Mouse (Mus musculus): ENCODE results near the gene Pam.

Pam gene

GRCm38 (mm10) chr1:97915726-97916125, 179.7 kb downstream of the Pam start:
- no peak for DNase-seq (ENCODE audit: low spot score in 2 of 2)

DNA sequence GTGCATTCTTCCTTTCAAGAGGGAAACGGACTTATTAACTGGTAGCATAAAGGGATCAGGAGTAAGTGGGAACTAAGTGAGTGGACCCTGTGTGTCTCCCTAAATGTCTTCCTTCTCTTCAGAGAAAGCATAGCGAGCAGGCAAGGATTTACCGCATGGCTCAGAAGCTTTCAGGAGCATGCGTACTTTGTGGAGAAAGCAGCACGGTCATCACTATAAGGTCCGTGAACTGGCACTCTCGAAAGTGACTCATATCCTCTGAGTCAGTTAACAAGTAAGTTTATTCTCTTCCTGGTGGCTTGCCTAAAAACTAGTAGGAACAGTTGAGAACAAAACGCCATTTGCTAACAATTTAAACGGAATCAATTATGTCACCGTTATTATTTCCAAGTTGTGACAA, 184.6 kb downstream of the Pam start:
- DNase-seq (ENCODE audit: low spot score in 2 of 2) = peak; percentile 14 to 39

GRCm38 (mm10) chr1:97909561-97909960, 185.9 kb downstream of the Pam start:
- DNase-seq (ENCODE audit: low spot score in 2 of 2) = no peak

- DNase-seq (ENCODE audit: low spot score in 2 of 2) = no peak
These were observed 186.7 kb downstream of the Pam start for GRCm38 (mm10) chr1:97908736-97909135.

DNA sequence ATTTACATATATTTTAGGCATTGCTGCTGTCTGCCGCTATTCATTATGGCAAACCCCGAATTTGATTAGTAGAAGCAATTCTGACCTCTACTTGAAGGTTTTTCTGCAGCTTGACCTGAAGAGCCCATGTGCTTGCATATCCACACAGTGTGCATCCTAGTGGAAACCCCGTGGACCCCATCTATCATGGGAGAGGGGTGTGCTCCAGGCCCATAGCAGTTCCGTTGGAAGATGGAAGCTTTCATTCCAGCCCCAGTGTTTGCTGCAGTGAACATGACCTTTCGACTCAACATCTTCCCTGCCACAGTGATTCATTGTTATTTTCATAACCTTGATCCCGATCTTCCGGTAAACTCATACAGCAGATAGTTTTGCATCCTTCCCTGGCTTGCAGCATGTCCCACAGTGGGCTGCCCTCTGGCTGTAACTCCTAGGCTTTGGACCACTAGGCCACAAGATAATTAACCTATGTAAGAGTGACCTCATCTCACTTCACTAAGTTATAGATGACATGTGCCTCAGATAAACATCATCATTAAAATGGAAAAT, 191.5 kb downstream of the Pam start:
- DNase-seq (ENCODE audit: low spot score in 2 of 2) = no peak

DNA sequence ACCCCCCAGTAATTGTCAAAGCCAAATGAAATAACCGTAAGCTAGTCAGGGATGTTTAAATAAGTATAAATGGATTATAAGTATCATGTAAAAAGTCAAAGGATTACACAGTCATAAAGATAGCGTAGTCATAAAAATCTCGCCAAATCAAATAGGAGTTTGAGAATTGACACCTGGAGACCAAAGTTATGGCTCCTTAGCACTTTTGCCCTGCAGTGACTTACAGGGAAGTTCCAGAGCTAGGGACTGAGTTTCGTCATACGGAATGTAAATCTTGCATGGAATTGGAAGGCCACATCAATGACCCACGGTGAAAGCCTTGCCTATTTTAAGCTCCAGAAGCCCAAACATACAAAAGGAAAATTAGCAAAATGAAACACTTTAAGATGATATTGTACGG, 192.6 kb downstream of the Pam start:
- no peak for DNase-seq (ENCODE audit: low spot score in 2 of 2)

DNA sequence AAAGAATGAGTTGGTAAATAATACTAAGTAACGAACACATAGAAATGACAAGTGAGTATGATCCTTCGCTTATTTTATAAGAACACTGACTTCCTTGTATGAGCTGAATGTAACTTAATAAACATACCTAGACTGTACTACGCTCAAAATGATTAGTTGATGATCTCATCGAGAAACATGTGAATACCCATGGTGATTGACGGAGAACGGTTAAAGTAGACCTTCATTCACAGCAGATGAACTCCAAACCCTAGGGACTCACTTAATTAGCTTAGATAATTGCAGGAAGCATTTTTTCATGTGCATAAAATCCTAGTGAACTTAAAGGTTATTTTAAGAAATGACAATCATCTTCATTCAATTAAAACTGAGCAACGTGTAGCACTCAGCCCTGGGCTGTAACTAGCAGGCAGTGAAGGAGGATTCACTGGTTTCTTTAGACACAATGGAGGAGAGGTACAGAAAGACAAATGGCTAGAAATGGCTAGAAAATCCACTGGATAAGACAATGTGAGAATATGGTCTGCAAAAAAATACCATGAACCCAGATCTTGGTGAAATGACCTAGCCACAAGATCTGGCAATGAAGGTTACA, 194.8 kb downstream of the Pam start:
- DNase-seq (ENCODE audit: low spot score in 2 of 2) = no peak

GRCm38 (mm10) chr1:97887511-97887910, 207.9 kb downstream of the Pam start:
- DNase-seq (ENCODE audit: low spot score in 2 of 2) = no peak

- DNase-seq (ENCODE audit: low spot score in 2 of 2) = no peak
These were observed 211.9 kb downstream of the Pam start for GRCm38 (mm10) chr1:97883498-97883897.

DNA sequence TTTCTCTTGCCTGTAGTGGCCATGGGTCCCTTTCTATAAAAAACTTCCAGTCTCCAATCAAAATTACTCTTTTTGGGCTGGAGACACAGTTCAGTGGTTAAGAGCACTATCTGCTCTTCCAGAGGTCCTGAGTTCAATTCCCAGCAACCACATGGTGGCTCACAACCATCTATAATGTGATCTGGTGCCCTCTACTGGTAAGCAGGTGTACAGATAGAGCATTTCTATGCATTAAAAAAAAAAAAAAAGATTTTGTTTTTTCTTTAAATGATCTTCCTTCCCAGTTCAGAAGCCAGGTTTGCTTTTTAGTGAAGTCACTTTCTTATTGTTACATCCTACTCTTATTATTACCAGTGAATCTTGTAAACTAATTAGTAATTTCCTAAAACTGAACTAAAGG, 218.4 kb downstream of the Pam start:
- DNase-seq (ENCODE audit: low spot score in 2 of 2) = no peak

GRCm38 (mm10) chr1:97873490-97874054, 221.9 kb downstream of the Pam start:
- DNase-seq (ENCODE audit: low spot score in 2 of 2) = no peak

GRCm38 (mm10) chr1:97872493-97872892, 223.0 kb downstream of the Pam start:
- no peak for DNase-seq (ENCODE audit: low spot score in 2 of 2)

- DNase-seq (ENCODE audit: low spot score in 2 of 2) = no peak
These were observed 223.4 kb downstream of the Pam start for GRCm38 (mm10) chr1:97872072-97872471.

GRCm38 (mm10) chr1:97864135-97864534, 231.3 kb downstream of the Pam start:
- no peak for DNase-seq (ENCODE audit: low spot score in 2 of 2)

- DNase-seq (ENCODE audit: low spot score in 2 of 2) = no peak
These were observed 232.3 kb downstream of the Pam start for GRCm38 (mm10) chr1:97863140-97863539.

- DNase-seq (ENCODE audit: low spot score in 2 of 2) = no peak
These were observed 232.7 kb downstream of the Pam start for GRCm38 (mm10) chr1:97862734-97863133.

DNA sequence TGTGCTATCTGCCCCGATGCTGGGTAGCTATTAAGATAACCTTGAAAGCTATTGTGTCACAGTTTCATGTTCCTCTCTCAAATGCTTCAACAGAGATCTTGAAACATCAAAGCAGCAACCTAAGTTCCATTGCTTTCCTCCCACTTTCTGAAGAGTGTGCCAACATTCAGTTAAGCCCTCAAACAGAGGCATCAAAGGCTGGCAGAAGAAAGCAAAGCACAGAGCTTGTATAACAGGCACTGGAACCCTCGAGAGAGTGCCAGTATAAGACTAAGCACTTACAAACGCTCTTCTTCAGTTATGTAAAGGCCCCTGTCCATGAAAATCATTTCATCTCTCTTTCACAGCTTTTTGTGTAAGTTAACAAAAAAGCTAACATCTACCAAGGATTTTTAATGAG, 241.2 kb downstream of the Pam start:
- DNase-seq (ENCODE audit: low spot score in 2 of 2) = no peak

DNA sequence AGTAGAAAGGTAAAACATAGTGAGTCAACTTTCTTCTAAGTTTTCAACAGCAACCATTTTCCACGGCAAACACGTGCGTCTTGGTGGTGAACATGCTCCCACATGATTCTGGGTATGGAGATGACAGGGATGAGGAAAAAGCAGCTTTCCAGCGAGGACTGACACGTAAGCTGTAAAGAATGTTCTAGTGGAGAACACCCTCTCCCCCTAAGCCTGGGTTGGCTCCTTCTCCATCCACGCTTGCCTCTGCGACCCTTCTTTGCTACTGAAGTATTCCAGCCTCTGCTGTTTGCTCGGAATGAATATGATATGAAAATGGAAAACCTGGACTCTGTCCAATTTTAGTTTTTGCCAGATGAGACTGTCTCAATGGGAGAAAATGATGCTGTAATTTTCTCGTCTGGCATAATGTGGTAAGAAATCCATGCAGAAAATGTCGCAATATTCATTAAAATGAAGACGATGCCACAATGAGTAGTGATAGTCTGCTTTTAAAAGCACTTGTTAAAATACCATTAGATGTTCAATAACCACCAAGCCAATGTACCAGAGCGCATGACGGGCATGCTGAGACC, 243.8 kb downstream of the Pam start:
- DNase-seq (ENCODE audit: low spot score in 2 of 2) = peak in 1 of 2 experiments; percentile 20

DNA sequence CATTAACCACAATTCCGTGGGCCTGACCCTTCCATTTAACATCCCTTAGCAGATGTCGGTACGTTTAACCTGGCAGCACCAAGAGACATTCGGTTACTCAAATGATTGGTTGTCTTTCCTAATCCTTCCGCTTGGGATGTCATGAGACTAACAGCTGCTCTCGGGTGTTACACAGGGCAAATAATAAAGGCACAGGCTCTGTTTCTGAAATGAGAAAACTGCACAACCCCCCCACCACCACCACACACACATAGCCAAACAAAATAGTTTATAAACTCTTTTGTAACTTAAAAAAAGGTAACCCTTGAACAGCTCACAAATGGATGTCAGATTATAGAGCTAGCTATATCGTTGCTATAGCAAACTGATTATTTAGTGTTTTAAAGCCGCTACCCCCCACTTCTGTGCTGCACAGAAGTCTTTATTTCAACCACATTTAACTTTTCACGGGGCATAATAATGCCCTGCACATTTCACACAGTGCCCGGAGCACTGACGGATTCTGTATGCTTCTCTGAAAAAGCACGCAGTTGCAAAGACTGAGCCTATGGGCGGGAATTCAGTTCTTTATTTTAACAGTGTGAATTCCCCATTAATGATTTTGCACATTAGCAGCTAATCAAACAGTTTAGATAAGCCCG, 246.7 kb downstream of the Pam start:
- DNase-seq (ENCODE audit: low spot score in 2 of 2) = no peak

- no peak for DNase-seq (ENCODE audit: low spot score in 2 of 2)
These were observed 252.0 kb downstream of the Pam start for GRCm38 (mm10) chr1:97843220-97843992.

DNA sequence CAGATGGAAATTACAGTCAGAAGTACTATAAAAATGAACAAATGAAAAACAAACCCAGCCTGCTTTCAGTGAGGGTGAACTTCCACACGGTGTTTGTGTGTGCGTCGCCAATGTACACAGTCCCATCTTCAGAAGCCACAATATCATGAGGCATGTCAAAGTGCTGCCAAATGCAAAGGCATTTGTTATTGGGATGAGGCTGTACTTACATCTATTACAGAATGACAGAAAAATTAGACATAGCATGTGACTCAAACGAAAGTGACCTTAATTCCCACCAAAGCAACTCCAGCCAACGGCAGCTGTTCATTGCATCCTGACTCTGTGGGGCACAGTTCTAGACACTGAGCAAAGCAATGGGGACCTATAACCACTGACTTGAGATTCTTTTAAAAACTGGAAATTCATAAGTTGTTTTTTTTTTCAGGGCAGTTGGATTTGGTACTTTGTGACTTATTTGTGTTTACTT, 261.1 kb downstream of the Pam start:
- DNase-seq (ENCODE audit: low spot score in 2 of 2) = no peak

Data from urinary bladder, adult 18-20 months (tissue).